Mouse (Mus musculus): ENCODE results near the gene Magohb. TPM values are rescaled to one million over a fixed set of nuclear protein-coding genes. Genes with fewer than 3 reads are reported as not detected.

Gene Magohb
- 15.9 and 18.5 TPM in 2 replicates for polyA plus RNA-seq (2012; ENCODE audit: insufficient read depth, insufficient read length, missing spikeins)

DNA sequence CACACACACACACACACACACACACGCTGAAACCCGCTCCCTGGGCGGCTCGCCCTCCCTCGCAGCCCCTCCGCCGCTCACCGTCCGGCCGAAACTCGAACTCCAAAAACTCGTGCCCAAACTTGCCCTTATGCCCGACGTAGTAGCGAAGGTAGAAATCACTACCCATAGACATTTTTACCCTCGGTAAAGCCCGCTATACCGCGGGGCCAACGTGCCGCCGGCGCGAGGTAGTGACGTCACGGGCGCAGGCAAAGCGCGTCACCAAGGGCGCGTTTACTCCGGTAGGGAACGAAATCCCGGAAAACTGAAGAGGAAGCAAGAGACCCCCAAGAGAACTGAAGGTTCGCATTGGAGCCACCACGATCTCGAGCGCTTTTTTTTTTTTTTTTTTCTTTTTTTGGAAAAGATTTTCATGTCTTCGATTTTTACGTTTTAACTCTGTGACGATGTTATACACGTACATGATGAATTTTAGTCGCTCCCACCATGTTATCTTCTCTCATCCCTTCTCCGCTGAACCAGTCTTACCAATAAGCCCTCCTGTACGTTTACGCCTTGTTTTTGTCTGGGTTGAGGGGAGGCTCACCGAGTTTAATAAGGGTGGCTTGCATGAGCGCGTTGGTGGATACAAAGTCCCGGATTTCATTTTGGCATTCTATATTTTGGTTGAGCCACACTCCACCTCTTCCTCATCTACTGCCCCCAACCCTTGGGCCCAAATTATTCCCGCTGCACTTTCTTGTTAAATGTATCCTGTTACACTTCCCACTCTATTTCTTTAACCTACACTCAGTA, at the start of gene Magohb:
TSS of gene Magohb (minus strand) at position 254 of the 798 bp plus-strand sequence.
- Histone ChIP-seq H3K27ac (replicated peaks; ENCODE audit: low read depth, low read length) (peak within 1 kb of the TSS; percentile 85), H3K4me1 (ENCODE audit: control insufficient read depth, insufficient read depth, insufficient read length, low read length) (peaks cover 3% of the 10 kb centered on the region; the same call in 1 of the 2 replicates), H3K4me3 (ENCODE audit: insufficient read depth, low read depth, low read length) (peak within 1 kb of the TSS; percentile 99)

DNA sequence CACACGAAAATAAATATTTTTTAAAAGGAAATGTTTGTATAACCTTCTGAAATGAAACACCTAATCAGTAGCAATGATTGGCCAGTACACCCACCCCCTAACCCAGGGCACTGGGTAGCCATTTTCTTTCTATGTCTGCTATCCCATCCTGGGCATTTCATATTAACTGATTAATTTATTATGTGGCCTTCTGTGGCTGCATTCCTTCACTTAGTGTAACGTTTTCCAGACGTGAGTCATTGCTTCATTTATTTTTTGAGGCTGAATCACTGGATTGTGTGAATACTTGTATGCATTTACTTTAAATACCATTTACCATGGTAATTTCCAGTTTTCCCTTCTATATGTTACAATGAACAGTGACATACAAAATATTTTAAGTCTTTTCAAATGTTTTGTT, 47.0 kb upstream of the Magohb start:
- no peak overlapping the region for H3K4me3 ChIP-seq (ENCODE audit: insufficient read depth, low read depth, low read length)
- no peaks in the 10 kb centered on the region for H3K4me1 ChIP-seq (ENCODE audit: control insufficient read depth, insufficient read depth, insufficient read length, low read length)
- H3K27ac ChIP-seq (replicated peaks; ENCODE audit: low read depth, low read length): no peak overlapping the region

DNA sequence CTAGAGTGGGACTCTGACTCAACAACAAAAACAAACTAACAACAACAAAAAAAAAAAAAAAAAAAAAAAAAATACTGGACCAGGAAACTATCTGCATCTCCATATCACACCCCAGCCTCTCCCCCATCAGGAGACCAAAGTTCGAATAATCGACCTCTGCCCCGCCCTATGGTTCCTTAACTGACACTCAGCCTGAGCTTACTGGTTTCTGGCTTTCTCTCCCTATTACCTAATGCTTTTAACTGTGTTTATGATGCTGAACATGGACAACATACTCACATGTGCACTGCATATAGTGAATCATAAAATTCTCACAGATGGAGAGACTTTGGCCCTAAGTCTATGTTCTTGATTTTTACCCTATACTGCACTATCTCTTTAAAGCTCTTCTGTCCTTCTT, 46.3 kb upstream of the Magohb start:
- H3K4me3 ChIP-seq (ENCODE audit: insufficient read depth, low read depth, low read length): no peak overlapping the region
- no peak overlapping the region for H3K27ac ChIP-seq (replicated peaks; ENCODE audit: low read depth, low read length)
- H3K4me1 ChIP-seq (ENCODE audit: control insufficient read depth, insufficient read depth, insufficient read length, low read length): no peaks in the 10 kb centered on the region

DNA sequence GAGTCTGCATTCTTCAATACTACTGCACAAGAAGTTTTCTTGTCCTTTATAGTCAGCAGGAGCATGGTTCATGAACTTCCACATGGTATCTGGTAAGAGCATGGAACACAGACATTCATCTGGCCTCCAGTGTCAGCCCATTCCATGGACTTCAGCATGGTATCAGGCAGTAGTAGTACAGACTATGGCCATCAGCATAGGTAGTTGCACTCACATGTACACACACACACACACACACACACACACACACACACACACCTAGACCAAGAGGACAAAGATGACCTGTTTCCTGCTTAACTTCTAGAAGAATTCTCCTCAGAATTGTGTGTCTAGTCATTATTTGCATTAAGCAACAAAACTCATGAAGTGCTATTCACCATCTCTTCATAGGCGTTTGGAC, 45.7 kb upstream of the Magohb start:
- Histone ChIP-seq H3K4me3 (ENCODE audit: insufficient read depth, low read depth, low read length) (no peak overlapping the region), H3K27ac (replicated peaks; ENCODE audit: low read depth, low read length) (no peak overlapping the region), H3K4me1 (ENCODE audit: control insufficient read depth, insufficient read depth, insufficient read length, low read length) (no peaks in the 10 kb centered on the region)

DNA sequence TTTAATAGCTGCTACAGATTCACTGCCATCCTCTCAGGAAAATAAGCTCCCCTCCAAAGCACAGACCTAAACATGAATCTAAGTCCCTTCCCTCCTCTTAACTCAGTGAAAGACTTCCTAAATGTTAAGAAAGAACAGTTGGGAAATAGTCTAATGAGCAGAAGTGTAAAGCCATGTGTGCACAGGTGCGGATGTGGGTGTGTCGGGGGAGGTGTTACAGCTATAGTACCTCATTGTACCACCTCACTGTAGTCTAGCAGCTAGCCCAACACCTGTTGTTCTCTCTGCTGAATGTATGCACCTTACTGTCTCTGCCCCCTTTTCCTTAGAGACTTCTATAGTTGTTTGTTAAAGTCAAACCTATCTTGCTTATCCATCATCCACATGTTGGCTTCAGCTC, 34.0 kb upstream of the Magohb start:
- H3K4me3 ChIP-seq (ENCODE audit: insufficient read depth, low read depth, low read length): no peak overlapping the region

DNA sequence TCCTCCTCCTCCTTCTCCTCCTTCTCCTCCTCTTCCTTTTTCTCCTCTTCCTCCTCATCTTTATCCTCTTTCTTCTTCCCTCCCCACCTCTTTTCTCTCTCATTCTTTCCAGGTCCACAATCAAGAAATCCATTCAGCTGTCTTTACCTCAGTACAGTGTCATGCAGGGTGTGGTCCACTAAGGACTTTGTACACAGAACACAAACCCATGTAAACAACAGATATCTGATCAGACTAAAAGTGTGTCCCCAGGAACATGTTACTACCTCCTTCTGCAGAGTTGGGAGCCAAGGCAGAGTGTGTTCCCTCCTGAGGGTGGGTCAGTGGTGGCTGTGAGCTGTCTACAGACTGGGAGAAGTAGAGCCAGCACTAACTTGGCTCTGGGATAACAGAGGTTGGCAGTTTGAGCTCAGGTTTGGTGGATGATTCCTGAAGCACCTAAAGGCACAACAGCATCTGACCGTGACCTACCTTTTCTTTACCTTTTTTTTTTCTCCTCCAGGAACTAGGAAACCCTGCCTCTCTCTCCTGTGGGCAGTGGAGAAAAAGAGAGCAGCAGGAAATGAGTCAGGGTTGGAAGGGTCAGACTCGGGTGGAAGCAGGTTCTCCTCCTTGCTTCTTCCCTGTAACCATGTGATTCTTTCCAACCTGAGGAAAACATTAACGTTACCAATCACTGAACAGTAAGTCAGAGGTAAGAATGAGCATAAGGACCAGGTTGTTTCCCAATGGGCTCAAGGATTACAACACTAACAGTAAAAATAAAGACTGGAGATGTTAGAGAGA, 29.0 kb upstream of the Magohb start:
- Histone ChIP-seq H3K4me3 (ENCODE audit: insufficient read depth, low read depth, low read length) (no peak overlapping the region), H3K27ac (replicated peaks; ENCODE audit: low read depth, low read length) (no peak overlapping the region), H3K4me1 (ENCODE audit: control insufficient read depth, insufficient read depth, insufficient read length, low read length) (no peaks in the 10 kb centered on the region)

More for the DNA sequence above, 34.0 kb upstream of the Magohb start:
- no peaks in the 10 kb centered on the region for H3K4me1 ChIP-seq (ENCODE audit: control insufficient read depth, insufficient read depth, insufficient read length, low read length)
- no peak overlapping the region for H3K27ac ChIP-seq (replicated peaks; ENCODE audit: low read depth, low read length)

DNA sequence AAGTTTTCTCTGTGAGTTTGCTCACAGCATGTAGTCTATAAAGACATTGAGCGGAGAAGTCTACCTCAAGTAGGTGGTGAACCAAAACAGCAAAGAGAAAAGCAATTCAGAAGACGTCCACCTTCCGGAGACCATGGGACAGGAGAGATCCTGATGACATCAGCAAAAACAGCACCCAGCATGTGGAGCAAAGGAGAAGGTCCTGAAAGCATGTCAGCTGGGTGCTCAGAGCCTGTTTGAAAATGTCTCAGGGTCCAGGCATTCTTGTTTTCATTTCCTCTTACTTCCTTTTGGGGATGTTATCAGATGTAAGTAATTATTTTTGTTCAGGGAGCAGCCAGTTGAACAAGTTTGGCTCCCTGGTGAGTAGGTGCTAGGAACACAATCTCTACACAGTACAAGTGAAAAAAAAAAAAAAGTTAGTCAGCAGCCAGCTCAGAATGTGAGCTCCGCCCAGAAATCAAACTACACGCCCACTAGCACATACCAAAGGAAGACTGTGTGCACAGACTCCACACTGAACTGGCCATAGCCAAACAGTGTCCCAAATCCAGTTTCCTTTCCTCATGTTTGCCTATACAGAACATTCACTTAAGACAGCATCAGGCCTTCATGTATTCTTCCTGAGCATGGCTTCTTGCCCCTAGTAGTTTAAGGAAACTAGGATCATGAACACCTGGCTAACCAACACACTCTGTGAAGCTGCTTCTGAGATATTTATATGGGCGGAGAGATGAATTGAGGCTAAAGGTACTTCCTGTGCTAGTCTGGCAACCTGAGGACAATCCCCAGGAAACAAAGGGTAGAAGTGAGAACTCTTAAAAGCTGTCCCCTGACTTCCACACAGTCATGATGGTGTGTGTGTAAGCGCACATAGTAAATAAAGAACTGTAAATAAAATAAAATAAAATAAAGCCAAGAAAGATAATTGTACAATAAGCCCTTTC, 23.4 kb upstream of the Magohb start:
- H3K27ac ChIP-seq (replicated peaks; ENCODE audit: low read depth, low read length): no peak overlapping the region
- H3K4me1 ChIP-seq (ENCODE audit: control insufficient read depth, insufficient read depth, insufficient read length, low read length): no peaks in the 10 kb centered on the region
- no peak overlapping the region for H3K4me3 ChIP-seq (ENCODE audit: insufficient read depth, low read depth, low read length)

DNA sequence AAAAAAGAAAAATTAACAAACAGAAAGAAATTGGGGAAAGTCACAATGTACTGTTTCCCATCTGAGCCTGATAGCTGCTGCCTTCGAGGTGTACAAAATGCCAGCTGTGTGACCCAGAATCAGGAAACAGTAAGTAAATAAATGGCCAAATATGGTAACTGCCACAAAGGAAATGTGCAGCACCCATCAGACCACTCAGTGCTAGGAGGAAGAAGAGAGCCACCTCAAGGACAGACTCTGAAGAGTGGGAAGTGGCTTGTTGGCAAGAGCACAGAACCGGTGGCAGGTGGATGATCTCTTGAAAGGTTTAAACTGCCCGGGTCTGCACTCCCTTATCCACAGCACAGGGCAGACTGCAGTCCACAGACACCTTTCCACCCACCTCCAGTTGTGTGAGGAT, 15.0 kb upstream of the Magohb start:
- no peaks in the 10 kb centered on the region for H3K4me1 ChIP-seq (ENCODE audit: control insufficient read depth, insufficient read depth, insufficient read length, low read length)
- H3K27ac ChIP-seq (replicated peaks; ENCODE audit: low read depth, low read length): no peak overlapping the region

DNA sequence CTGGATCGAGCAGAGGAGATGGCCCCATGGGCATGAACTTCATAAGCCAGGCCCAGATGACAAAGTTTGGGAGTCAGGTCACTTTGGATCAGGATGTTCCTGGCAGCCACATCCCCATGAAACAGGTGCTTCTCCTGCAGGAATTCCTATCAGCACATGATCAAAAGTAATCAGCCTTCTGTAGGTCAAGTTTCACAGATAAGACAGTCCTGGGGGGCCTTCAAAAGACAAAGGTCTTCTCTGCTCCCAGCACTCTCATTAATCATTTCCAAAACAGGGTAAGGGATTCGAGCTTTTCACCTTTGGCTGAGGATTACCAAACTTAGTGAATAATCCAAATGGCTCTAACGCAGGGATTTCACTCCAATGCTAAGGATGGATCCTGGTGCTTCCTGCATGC, 11.7 kb upstream of the Magohb start:
- no peak overlapping the region for H3K4me3 ChIP-seq (ENCODE audit: insufficient read depth, low read depth, low read length)
- no peaks in the 10 kb centered on the region for H3K4me1 ChIP-seq (ENCODE audit: control insufficient read depth, insufficient read depth, insufficient read length, low read length)
- no peak overlapping the region for H3K27ac ChIP-seq (replicated peaks; ENCODE audit: low read depth, low read length)

More for the DNA sequence above, 15.0 kb upstream of the Magohb start:
- H3K4me3 ChIP-seq (ENCODE audit: insufficient read depth, low read depth, low read length): no peak overlapping the region

DNA sequence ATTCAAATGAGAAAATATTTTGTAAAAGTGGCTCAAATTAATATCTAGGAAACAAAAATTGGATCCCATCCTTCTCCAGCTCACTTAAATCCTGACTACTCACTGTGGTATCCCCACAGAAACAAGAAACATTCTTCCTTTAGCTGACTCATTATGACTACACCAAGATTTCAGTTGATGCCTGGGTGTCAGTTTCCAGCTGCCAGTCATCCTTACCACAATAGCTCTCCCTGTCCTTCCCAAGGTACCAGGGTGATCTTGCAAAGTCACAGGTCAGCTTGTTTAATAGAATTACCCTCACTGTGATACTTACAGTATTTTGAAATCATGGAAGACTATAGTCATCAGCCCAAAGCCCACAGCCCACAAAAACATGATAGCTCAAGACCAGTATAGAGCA, 5.5 kb upstream of the Magohb start:
- Histone ChIP-seq H3K4me1 (ENCODE audit: control insufficient read depth, insufficient read depth, insufficient read length, low read length) (no peaks in the 10 kb centered on the region), H3K27ac (replicated peaks; ENCODE audit: low read depth, low read length) (no peak overlapping the region), H3K4me3 (ENCODE audit: insufficient read depth, low read depth, low read length) (no peak overlapping the region)

DNA sequence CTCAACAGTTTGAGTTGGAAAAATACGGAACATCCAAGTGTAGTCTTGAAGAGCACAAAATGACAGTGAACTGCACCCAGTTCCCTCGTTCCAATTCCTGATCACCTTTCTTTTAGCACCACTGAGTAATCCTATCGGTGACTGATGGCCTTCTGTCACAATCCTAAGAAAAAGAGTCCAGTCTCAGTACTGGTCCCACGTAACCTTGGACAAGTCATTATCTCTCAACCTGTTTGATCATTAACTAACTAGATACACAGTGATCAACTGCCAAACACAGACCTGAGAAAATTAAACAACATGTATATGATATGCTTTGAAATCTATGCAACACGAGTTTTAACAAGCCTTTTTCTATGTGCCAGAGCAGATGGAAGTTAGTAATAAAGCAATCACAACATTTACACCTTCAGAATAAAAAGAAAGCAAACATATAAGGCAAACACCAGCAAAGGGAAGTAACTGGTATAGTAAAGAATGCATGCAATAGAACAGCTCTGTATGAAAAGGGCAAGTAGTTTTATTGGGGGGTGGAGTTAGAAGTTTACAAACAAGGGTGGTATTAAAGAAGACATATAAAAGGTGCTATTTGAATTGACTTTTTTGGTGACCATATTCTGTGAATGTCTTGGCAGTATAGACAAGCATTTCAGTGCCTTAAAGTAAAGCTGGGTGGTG, 1.5 kb upstream of the Magohb start:
- Histone ChIP-seq H3K4me1 (ENCODE audit: control insufficient read depth, insufficient read depth, insufficient read length, low read length) (peaks cover 3% of the 10 kb centered on the region; the same call in 1 of the 2 replicates), H3K27ac (replicated peaks; ENCODE audit: low read depth, low read length) (no peak overlapping the region), H3K4me3 (ENCODE audit: insufficient read depth, low read depth, low read length) (no peak overlapping the region)

DNA sequence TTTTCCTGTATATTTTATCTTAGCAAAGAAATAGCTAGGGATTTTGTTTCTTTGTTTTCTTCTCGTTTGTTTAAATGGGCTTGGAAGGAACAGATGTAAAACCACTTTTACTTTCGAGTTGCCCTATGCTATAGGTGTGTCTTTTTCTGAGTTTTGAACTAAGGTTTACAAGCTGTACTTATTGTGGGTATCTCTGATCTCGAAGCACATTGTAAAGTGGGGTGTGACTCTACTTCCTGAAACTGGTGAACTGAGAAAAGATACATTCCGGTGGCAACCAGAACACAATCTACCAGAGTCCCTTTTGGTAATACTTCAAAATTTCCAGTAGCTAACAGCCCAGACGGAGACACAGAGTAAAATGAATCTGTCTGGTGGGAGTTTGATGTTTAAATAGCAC, 872 bp upstream of the Magohb start:
- Histone ChIP-seq H3K27ac (replicated peaks; ENCODE audit: low read depth, low read length) (no peak overlapping the region), H3K4me1 (ENCODE audit: control insufficient read depth, insufficient read depth, insufficient read length, low read length) (peaks cover 3% of the 10 kb centered on the region; the same call in 1 of the 2 replicates), H3K4me3 (ENCODE audit: insufficient read depth, low read depth, low read length) (no peak overlapping the region)

DNA sequence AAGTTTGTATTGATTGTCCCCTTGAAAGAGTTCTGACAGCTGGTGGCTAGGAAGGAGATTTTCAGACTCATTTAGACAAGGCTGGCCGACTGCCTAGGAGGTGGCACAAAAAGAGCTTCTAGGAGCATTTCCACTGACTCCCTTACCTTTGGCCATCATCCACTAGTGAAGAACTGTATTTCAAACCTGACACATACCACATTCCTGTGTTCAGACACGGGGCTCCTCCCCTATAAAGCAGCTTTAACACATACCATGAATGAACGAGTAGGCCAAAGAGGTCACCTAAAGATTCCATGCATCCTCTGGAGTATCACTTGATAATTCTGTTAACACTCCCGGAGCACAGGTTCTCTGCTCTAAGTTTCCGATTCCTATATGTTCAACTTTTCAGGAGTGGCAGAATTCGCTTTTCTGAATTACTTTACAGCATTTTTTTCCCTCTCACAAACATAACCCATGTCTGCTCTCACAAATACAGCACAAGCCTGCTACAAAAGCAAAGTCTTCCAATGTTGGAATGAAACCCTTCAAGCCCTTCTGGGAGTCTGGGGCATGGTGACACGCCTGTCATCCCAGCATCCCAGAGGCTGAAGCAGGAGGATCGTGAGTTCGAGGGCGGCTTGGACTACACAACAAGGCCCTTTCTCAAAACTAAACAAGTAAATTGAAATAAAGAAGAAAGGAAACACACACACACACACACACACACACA, 611 bp downstream of the Magohb start:
- Histone ChIP-seq H3K4me3 (ENCODE audit: insufficient read depth, low read depth, low read length) (peak overlapping the region; percentile 99), H3K27ac (replicated peaks; ENCODE audit: low read depth, low read length) (peak overlapping the region; percentile 85), H3K4me1 (ENCODE audit: control insufficient read depth, insufficient read depth, insufficient read length, low read length) (peaks cover 3% of the 10 kb centered on the region; the same call in 1 of the 2 replicates)

DNA sequence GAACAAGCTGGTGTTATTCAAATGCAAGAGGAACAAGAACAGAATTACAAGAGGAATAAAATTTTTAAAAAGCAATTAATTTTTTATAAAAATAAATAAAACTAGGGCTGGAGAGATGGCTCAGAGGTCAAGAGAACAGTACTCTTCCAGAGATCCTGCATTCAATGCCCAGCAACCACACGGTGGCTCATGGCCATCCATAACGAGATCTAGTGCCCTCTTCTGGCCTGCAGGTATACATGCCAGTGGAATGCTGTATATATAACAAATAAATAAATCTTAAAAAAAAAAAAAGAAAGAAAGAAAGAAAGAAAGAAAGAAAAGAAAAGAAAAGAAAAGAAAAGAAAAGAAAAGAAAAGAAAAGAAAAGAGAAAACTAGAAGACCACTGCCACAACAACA, 2.6 kb downstream of the Magohb start:
- Histone ChIP-seq H3K4me3 (ENCODE audit: insufficient read depth, low read depth, low read length) (no peak overlapping the region), H3K4me1 (ENCODE audit: control insufficient read depth, insufficient read depth, insufficient read length, low read length) (peaks cover 3% of the 10 kb centered on the region; the same call in 1 of the 2 replicates), H3K27ac (replicated peaks; ENCODE audit: low read depth, low read length) (no peak overlapping the region)

Data from brown adipose tissue, adult 24 weeks (tissue).